Mouse (Mus musculus) kidney, postnatal 14 days (tissue): ENCODE measurements around the gene 2310002L09Rik.
"Not testable (repeated sequence)": the region's sequence is repeated elsewhere in the genome, so short reads cannot be mapped to it uniquely, and the experiment has no call there.

ENCODE experiments used
- DNase-seq: peaks from one replicate; pipeline ENCODE4 v3.0.0; 2022; ENCODE audit warnings: mixed read lengths

The 2310002L09Rik gene

DNA sequence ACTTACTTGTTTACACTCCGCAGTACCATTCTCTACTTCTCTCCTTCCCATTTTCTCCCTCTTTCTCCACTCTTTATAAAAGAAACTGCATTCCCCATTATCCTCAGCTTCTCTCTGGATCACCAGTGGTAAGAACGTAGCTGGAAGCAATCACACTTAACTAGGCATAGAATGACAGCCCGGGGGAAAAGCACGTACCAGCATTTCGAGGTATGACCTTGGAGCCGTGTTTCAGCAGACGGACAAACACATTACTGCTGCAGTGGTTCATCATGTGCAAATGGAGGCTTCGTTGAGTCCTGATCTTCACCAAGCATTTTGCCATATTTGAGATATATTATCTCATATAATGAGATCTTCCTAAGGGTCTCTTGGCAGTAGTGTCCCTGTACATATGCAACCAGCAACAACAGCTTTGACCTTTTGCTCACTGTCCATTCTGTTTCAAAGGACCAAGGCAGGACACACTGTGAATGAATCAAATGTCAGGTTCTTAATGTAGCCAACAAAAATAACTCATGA is at the start of gene 2310002L09Rik:
2310002L09Rik (minus strand) TSS at position 472 of the 522 bp plus-strand sequence.
- no peak for DNase-seq

DNA sequence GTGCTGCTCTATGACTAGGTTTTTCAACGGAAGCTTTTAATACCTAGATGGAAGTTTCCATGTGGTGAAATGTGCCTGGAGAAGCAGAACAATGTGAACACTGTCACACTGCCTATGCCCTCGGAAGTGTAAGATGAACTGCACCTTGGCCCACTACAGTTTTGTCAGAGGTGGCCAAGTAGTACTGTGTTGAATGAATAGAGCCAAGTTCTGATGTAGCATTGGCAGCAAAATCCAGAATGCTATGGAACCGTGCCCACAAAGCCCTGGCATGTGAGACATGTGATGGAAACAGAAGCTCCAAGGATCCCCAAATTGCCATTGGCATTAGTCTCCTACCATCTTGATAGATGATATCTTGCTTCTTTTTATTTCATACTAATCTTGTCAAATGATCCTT is 29.8 kb upstream of the 2310002L09Rik start:
- DNase-seq = no peak

DNA sequence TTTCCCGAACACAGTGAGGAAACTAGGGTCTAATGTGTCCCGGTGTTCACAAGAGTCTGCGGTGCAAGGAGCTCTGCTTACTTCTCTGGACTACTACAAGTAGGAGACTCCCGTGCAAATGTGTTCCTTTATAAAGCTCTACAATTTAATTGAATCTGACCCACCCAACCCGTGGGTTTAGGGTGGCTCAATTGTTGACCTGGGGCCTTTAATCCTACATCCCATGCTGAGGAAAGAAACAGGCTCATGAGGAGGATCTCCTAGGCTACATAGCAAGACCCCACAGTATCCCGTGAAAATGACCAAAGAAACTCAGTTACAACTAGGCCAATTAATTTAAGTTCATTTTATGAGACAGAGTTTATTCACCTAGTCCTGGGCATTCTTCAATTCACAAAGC is 30.0 kb downstream of the 2310002L09Rik start, which contains the start of gene Gm11756:
Gm11756 (minus strand) TSS at position 101 of the 400 bp plus-strand sequence.
- DNase-seq = not testable (repeated sequence)

DNA sequence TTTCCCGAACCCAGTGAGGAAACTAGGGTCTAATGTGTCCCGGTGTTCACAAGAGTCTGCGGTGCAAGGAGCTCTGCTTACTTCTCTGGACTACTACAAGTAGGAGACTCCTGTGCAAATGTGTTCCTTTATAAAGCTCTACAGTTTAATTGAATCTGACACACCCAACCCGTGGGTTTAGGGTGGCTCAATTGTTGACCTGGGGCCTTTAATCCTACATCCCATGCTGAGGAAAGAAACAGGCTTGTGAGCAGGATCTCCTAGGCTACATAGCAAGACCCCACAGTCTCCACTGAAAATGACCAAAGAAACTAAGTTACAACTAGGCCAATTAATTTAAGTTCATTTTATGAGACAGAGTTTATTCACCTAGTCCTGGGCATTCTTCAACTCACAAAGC is 44.8 kb downstream of the 2310002L09Rik start, which contains the start of gene Gm13871:
Gm13871 (minus strand) TSS at position 101 of the 400 bp plus-strand sequence.
- DNase-seq = not testable (repeated sequence)

DNA sequence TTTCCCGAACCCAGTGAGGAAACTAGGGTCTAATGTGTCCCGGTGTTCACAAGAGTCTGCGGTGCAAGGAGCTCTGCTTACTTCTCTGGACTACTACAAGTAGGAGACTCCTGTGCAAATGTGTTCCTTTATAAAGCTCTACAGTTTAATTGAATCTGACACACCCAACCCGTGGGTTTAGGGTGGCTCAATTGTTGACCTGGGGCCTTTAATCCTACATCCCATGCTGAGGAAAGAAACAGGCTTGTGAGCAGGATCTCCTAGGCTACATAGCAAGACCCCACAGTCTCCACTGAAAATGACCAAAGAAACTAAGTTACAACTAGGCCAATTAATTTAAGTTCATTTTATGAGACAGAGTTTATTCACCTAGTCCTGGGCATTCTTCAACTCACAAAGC is 59.6 kb downstream of the 2310002L09Rik start, which contains the start of gene Gm11757:
Gm11757 (minus strand) TSS at position 101 of the 400 bp plus-strand sequence.
- not testable (repeated sequence) for DNase-seq
